Mouse (Mus musculus) lung, adult 2 months (tissue): Measurements from ENCODE around the gene Rnf130. TPM values are rescaled to one million over a fixed set of nuclear protein-coding genes. Genes with fewer than 3 reads are reported as not detected.

ENCODE experiments used
- DNase-seq: peaks from one replicate; pipeline ENCODE4 v3.0.0; 2022
- H3K4me1 ChIP-seq: fragments of 200-500 bp; 2 replicates; pipeline ENCODE4 v1.6.1; 2011; ENCODE audit warnings: low read length; ENCODE audit not compliant: control insufficient read depth, insufficient read depth
- H3K4me3 ChIP-seq: fragments of 200-500 bp; replicated peaks from 2 replicates; pipeline ENCODE3; 2011; ENCODE audit warnings: low read depth, mild to moderate bottlenecking, control low read depth, low read length; ENCODE audit errors: extremely low read depth
- CTCF ChIP-seq: fragments of 200-500 bp; IDR thresholded peaks from 2 replicates; pipeline ENCODE4 v1.5.1; 2011; ENCODE audit warnings: mild to moderate bottlenecking, low read length, control low read depth; ENCODE audit not compliant: insufficient read depth
- POLR2A ChIP-seq: fragments of 200-500 bp; IDR thresholded peaks from 2 replicates; pipeline ENCODE4 v1.6.1; 2011; ENCODE audit warnings: low read depth, mild to moderate bottlenecking, control low read depth, low read length, borderline replicate concordance; ENCODE audit errors: extremely low read depth
- WGBS: fragments of 180-500 bp; shearing (Covaris S2); methylation state at CpG from one replicate; pipeline ENCODE4 v1.1.7; 2018; 5-methylcytosine and 5-hydroxymethylcytosine counted together
- polyA plus RNA-seq: library from polyadenylated mRNA; depleted of rRNA; stranded (reverse); fragments of >200 nt; gene quantifications from 2 replicates; pipeline ENCODE4 v1.2.3, GENCODE M21; 2012

Gene Rnf130
- polyA plus RNA-seq, 1 experiment, result 38.9 TPM

- no peak for DNase-seq
- TF ChIP-seq CTCF (no peak), POLR2A (no peak)
- Histone ChIP-seq H3K4me3 (no peak overlapping the region), H3K4me1 (no peaks in the 10 kb centered on the region)
These were observed 6.3 kb upstream of the Rnf130 start for GRCm38 (mm10) chr11:50018848-50019247.

GRCm38 (mm10) chr11:50022085-50022484, 3.1 kb upstream of the Rnf130 start:
- TF ChIP-seq CTCF (no peak), POLR2A (no peak)
- Histone ChIP-seq H3K4me1 (peaks cover 12% of the 10 kb centered on the region), H3K4me3 (no peak overlapping the region)
- DNase-seq, result no peak
- 74% methylated on average over 3 of the region's 3 CpGs for WGBS

- H3K4me3 ChIP-seq, result no peak overlapping the region
- no peak for DNase-seq
- TF ChIP-seq POLR2A (no peak), CTCF (no peak)
- peaks cover 12% of the 10 kb centered on the region for H3K4me1 ChIP-seq
- WGBS, result 37% methylated on average over 6 of the region's 6 CpGs
These were observed 707 bp upstream of the Rnf130 start for GRCm38 (mm10) chr11:50024445-50024832.

GRCm38 (mm10) chr11:50025721-50026520, 775 bp downstream of the Rnf130 start:
- 3% methylated on average over 24 of the region's 24 CpGs for WGBS
- no peak for TF ChIP-seq POLR2A
- no peak for TF ChIP-seq CTCF
- Histone ChIP-seq H3K4me3 (peak overlapping the region; percentile 82), H3K4me1 (peaks cover 12% of the 10 kb centered on the region)
- DNase-seq, result no peak

GRCm38 (mm10) chr11:50026521-50027090, 1.5 kb downstream of the Rnf130 start:
- Histone ChIP-seq H3K4me3 (peak overlapping the region; percentile 20), H3K4me1 (peaks cover 12% of the 10 kb centered on the region)
- TF ChIP-seq CTCF (no peak), POLR2A (no peak)
- 12% methylated on average over 3 of the region's 3 CpGs for WGBS
- peak; percentile 6 for DNase-seq

GRCm38 (mm10) chr11:50028416-50028815, 3.3 kb downstream of the Rnf130 start:
- no peak for TF ChIP-seq CTCF
- TF ChIP-seq POLR2A, result no peak
- no peak for DNase-seq
- no peak overlapping the region for H3K4me3 ChIP-seq
- peaks cover 12% of the 10 kb centered on the region for H3K4me1 ChIP-seq

GRCm38 (mm10) chr11:50034155-50034554, 9.0 kb downstream of the Rnf130 start:
- no peak for DNase-seq
- peaks cover 2% of the 10 kb centered on the region; the same call in 1 of the 2 replicates for H3K4me1 ChIP-seq
- H3K4me3 ChIP-seq, result no peak overlapping the region
- TF ChIP-seq CTCF, result no peak
- no peak for TF ChIP-seq POLR2A

- 76% methylated on average over 3 of the region's 3 CpGs for WGBS
- no peak for TF ChIP-seq CTCF
- no peak for TF ChIP-seq POLR2A
These were observed 10.6 kb downstream of the Rnf130 start for GRCm38 (mm10) chr11:50035726-50036125.

GRCm38 (mm10) chr11:50036781-50037460, 11.8 kb downstream of the Rnf130 start:
- peaks cover 2% of the 10 kb centered on the region; the same call in 1 of the 2 replicates for H3K4me1 ChIP-seq
- 68% methylated on average over 4 of the region's 4 CpGs for WGBS
- TF ChIP-seq CTCF, result no peak
- H3K4me3 ChIP-seq, result no peak overlapping the region
- DNase-seq, result no peak

More at GRCm38 (mm10) chr11:50035726-50036125, 10.6 kb downstream of the Rnf130 start:
- Histone ChIP-seq H3K4me1 (peaks cover 2% of the 10 kb centered on the region; the same call in 1 of the 2 replicates), H3K4me3 (no peak overlapping the region)
- DNase-seq, result no peak

GRCm38 (mm10) chr11:50038757-50039156, 13.6 kb downstream of the Rnf130 start:
- no peak for DNase-seq
- no peak overlapping the region for H3K4me3 ChIP-seq
- TF ChIP-seq POLR2A (no peak), CTCF (no peak)
- peaks cover 2% of the 10 kb centered on the region; the same call in 1 of the 2 replicates for H3K4me1 ChIP-seq
- WGBS, result 65% methylated on average over 1 of the region's 1 CpGs
